ENCODE assay signal across 22 mouse cellular contexts in the genomic region with DNA sequence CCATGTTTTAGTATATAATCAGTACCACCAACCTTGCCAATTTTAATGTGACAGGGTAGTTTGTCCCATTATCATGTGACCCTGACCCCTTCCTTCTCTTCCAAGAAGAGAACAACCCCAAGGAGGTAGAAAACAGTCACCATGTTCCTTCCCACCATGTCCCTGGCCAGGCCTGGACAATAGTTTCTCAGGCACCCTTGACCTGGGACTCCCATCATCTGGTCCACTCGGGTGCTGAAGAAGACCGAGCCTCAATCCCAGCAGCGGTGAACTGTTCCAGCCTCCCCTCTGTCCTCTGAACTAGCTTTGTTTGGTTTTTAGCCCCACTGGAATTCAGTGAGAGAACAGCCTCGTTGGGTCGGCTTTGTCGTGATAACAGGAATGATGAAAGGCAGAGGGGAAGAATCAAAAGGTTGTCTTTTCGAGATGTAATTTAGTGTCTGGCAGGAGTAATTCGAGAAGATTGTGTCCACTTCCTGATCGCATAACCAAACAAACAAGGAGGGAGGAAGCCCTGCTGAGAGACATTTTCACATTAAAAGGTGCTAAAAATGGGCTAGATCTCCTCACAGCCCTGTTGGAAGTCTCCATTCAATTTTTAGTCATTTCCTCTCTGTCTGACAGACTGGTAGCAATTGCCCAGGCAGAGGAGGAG.
DNase-seq lines count a peak whose midpoint lies in the region; ATAC-seq and TF ChIP-seq lines count a peak whose summit lies in the region.
"Had no signal": no experiment of that assay in that cellular context is flagged by ENCODE, and none has a peak within 500 bp of the region (broad histone marks: within the 10 kb centered on the region; RNA-seq: fewer than 3 reads in every experiment).

No protein-coding gene starts in this region.

- no peak for ATAC-seq in cerebellum, adult (ENCODE audit: insufficient number of reproducible peaks, low FRiP score, low TSS enrichment)
- ATAC-seq: CD4-positive, CD25-positive, alpha-beta regulatory T cell, adult 4 months; forebrain, embryonic 13.5 days; forebrain, embryonic 15.5 days; forebrain, postnatal 0 days had no signal

- H3K36me3 ChIP-seq in ES-Bruce4 (ENCODE audit: control insufficient read depth, insufficient read depth, low read length, poor library complexity, severe bottlenecking) (no peaks in the 10 kb centered on the region), ES-E14 (ENCODE audit: control insufficient read depth, insufficient read depth, low read length, poor library complexity, severe bottlenecking) (no peaks in the 10 kb centered on the region)
- H3K36me3 ChIP-seq: embryonic facial prominence, embryonic 10.5 days; embryonic facial prominence, embryonic 12.5 days; forebrain, embryonic 15.5 days had no signal

- TF ChIP-seq CTCF in ES-Bruce4 (IDR thresholded peaks at IDR 0.05; ENCODE audit: low read depth, low read length), result no peak

- H3K27ac ChIP-seq in ES-Bruce4 (ENCODE audit: insufficient read depth, low read length) (peak overlapping the region; percentile 78), ES-E14 (ENCODE audit: insufficient read depth, low read depth, low read length, poor library complexity, severe bottlenecking) (no peak overlapping the region)
- H3K27ac ChIP-seq: embryonic facial prominence, embryonic 10.5 days; embryonic facial prominence, embryonic 12.5 days; forebrain, embryonic 13.5 days; forebrain, embryonic 15.5 days had no signal

- TF ChIP-seq EP300 in ES-Bruce4 (IDR thresholded peaks at IDR 0.05; ENCODE audit: insufficient read depth, low read depth, low read length), result 0 out of 2 replicates have a peak, but pooled peaks have one; percentile 32

- peak; percentile 52 for DNase-seq in heart, adult 11 months
- no peak for DNase-seq in heart, postnatal 36 days
- DNase-seq in ES-E14 (ENCODE audit: low read depth, low spot score) (peak; percentile 42), ZHBTc4 (ENCODE audit: low read depth, low spot score) (peak; percentile 75)
- DNase-seq in left cerebral cortex, postnatal 36 days (ENCODE audit: low spot score in 2 of 2), result no peak
- DNase-seq: adrenal gland, adult 2 months; adrenal gland, postnatal 10 days; adrenal gland, postnatal 25 days; B cell, adult 2 months; cerebellum, adult 11-12 months; cerebellum, adult 9-10 months; cerebellum, postnatal 10 days; cerebellum, postnatal 25 days; forebrain, postnatal 0 days had no signal

- in situ Hi-C loops in ES-E14 (cut with MboI; ENCODE audit: low sequenced_read_pairs in 2 of 2, unreplicated experiment in 2 of 2), result no loop called here

- H3K4me3 ChIP-seq in ES-Bruce4 (ENCODE audit: low read depth, low read length) (no peak overlapping the region), ES-E14 (ENCODE audit: insufficient read depth in 1 of 2, low read depth in 1 of 2, low read length in 2 of 2, poor library complexity in 1 of 2, severe bottlenecking in 1 of 2) (no peak overlapping the region)
- H3K4me3 ChIP-seq: embryonic facial prominence, embryonic 10.5 days; embryonic facial prominence, embryonic 12.5 days; forebrain, embryonic 13.5 days; forebrain, embryonic 15.5 days had no signal

- no peak overlapping the region for H3K9ac ChIP-seq in ES-Bruce4 (ENCODE audit: low read depth, poor library complexity, severe bottlenecking)
- H3K9ac ChIP-seq in ES-E14 (ENCODE audit: insufficient read depth, low read depth, low read length, poor library complexity, severe bottlenecking), result no peak overlapping the region
- H3K9ac ChIP-seq: embryonic facial prominence, embryonic 12.5 days; forebrain, embryonic 13.5 days; forebrain, embryonic 15.5 days; forebrain, postnatal 0 days had no signal

- H3K9me3 ChIP-seq in ES-Bruce4 (replicated peaks; ENCODE audit: control insufficient read depth, insufficient read depth, low read length, poor library complexity, severe bottlenecking) (no peaks in the 10 kb centered on the region), ES-E14 (ENCODE audit: control insufficient read depth, insufficient read depth, low read depth, low read length) (no peaks in the 10 kb centered on the region)
- H3K9me3 ChIP-seq: embryonic facial prominence, embryonic 10.5 days; embryonic facial prominence, embryonic 12.5 days; forebrain, embryonic 13.5 days; forebrain, embryonic 15.5 days had no signal

- H3K27me3 ChIP-seq in ES-Bruce4 (ENCODE audit: control insufficient read depth, insufficient read depth, low read length, poor library complexity, severe bottlenecking), result no peaks in the 10 kb centered on the region
- H3K27me3 ChIP-seq: CH12.LX; embryonic facial prominence, embryonic 12.5 days had no signal

- H3K4me1 ChIP-seq in ES-Bruce4 (ENCODE audit: control insufficient read depth, insufficient read depth, low read length) (peaks cover 7% of the 10 kb centered on the region), ES-E14 (ENCODE audit: control insufficient read depth in 2 of 2, insufficient read depth in 2 of 2, low read length in 2 of 2, poor library complexity in 1 of 2) (peaks cover 0 to 11% of the 10 kb centered on the region in 2 experiments; a peak in 1 of 4 replicates)
- H3K4me1 ChIP-seq: embryonic facial prominence, embryonic 12.5 days had no signal

- intact Hi-C loops in heart, postnatal 36 days (cut with DNase I), result no loop called here
- intact Hi-C loops in left cerebral cortex, postnatal 36 days (cut with DNase I), result no loop called here

- no peak for TF ChIP-seq POLR2A in ES-Bruce4 (IDR thresholded peaks at IDR 0.05; ENCODE audit: insufficient read depth, low read length)

TF ChIP-seq in ES-E14, 5 proteins besides CTCF, POLR2A, EP300 and RAD21:
- TF ChIP-seq ZC3H11A (IDR thresholded peaks at IDR 0.05; ENCODE audit: borderline replicate concordance, low read depth, low read length) (no peak), HCFC1 (IDR thresholded peaks at IDR 0.05; ENCODE audit: borderline replicate concordance, insufficient read depth, low read length) (no peak), MAFK (IDR thresholded peaks at IDR 0.05; ENCODE audit: insufficient read depth, low read depth, low read length) (no peak), CHD2 (IDR thresholded peaks at IDR 0.05; ENCODE audit: low read depth, low read length) (no peak), ZNF384 (IDR thresholded peaks at IDR 0.05; ENCODE audit: low read depth, low read length) (no peak)

Comparison
In these comparisons a context has a peak if more than half of its experiments do, and no peak if none do; other contexts are left out.
1. DNase-seq: peak in heart, adult 11 months (single experiment), ES-E14 (single experiment) and ZHBTc4 (single experiment); none in heart, postnatal 36 days (0 of 2) and left cerebral cortex, postnatal 36 days (0 of 2).